Mouse (Mus musculus): ENCODE measurements around the gene Spag6. TPM values are rescaled to one million over a fixed set of nuclear protein-coding genes. Genes with fewer than 3 reads are reported as not detected.

Spag6 gene
- polyA plus RNA-seq, 2 experiments: not detected

GRCm38 (mm10) chr2:18799265-18799965, 105.6 kb downstream of the Spag6 start:
- ATAC-seq (ENCODE audit: insufficient read depth): no peak
- H3K4me1 ChIP-seq (replicated peaks; ENCODE audit: control insufficient read depth in 2 of 2, insufficient read depth in 2 of 2, low read length in 1 of 2): no peaks in the 10 kb centered on the region
- no peak overlapping the region for H3K27ac ChIP-seq
- H3K27me3 ChIP-seq (ENCODE audit: control insufficient read depth, insufficient read depth, low read length): peaks cover 52% of the 10 kb centered on the region
- WGBS (ENCODE audit: insufficient replicate concordance): 12% methylated on average over 17 of the region's 17 CpGs
- H3K4me2 ChIP-seq (ENCODE audit: low read depth): no peak overlapping the region
- no peaks in the 10 kb centered on the region for H3K36me3 ChIP-seq (replicated peaks; ENCODE audit: control insufficient read depth, insufficient read depth, low read depth)
- DNase-seq (ENCODE audit: low read depth in 3 of 3, low spot score in 3 of 3): no peak
- H3K4me3 ChIP-seq (ENCODE audit: insufficient read depth in 1 of 2, low read depth in 2 of 2, low read length in 2 of 2): no peak overlapping the region
- no peaks in the 10 kb centered on the region for H3K9me3 ChIP-seq (ENCODE audit: control insufficient read depth, low read length)
- no peak overlapping the region for H3K9ac ChIP-seq (replicated peaks)
- TF ChIP-seq CTCF (IDR thresholded peaks at IDR 0.05; ENCODE audit: low read depth) (no peak), EP300 (IDR thresholded peaks at IDR 0.05; ENCODE audit: low read depth) (no peak)

Other genes with a start within 250 kb of the Spag6 start
- 27.0 and 36.2 TPM in 2 replicates for gene Commd3, start 21.6 kb upstream of the Spag6 start, polyA plus RNA-seq (2012; rRNA removed)
- gene Commd3, start 21.6 kb upstream of the Spag6 start, polyA plus RNA-seq (2014; fragmentation: Nextera tagmentation; extraction: Ambion mirVana): 101 TPM in 2 replicates
- 3.8 and 5.8 TPM in 2 replicates for gene Bmi1, start 17.0 kb upstream of the Spag6 start, polyA plus RNA-seq (2012; rRNA removed)
- gene Bmi1, start 17.0 kb upstream of the Spag6 start, polyA plus RNA-seq (2014; fragmentation: Nextera tagmentation; extraction: Ambion mirVana): 5.5 and 5.8 TPM in 2 replicates

Data from liver, embryonic 14.5 days (tissue).